Mouse (Mus musculus) limb, embryonic 13.5 days (tissue): ENCODE measurements at regions not wholly inside any gene's neighbourhood (a gene's known extent, or its start where the extent isn't known, plus 50 kb on each side); places are given as distances from the start of the nearest gene placed in this dataset.

Experiments used
- ATAC-seq: fragments of 200-750 bp; cut with Nextera tagmentation; 2 replicates; pipeline ENCODE4 v1.8.0; 2017; ENCODE audit warnings: low read depth, moderate number of reproducible peaks, moderate TSS enrichment; ENCODE audit not compliant: low FRiP score
- H3K27ac ChIP-seq: fragments of 300-500 bp; sonication (generic); 2 replicates; pipeline ENCODE4 v1.5.1; 2015; ENCODE audit warnings: inconsistent platforms, mild to moderate bottlenecking, moderate library complexity
- H3K27me3 ChIP-seq: fragments of 300-500 bp; sonication (generic); 2 replicates; pipeline ENCODE4 v1.6.1; 2015; ENCODE audit warnings: mild to moderate bottlenecking, inconsistent platforms
- H3K36me3 ChIP-seq: fragments of 300-500 bp; sonication (generic); 2 replicates; pipeline ENCODE4 v1.6.1; 2015; ENCODE audit warnings: inconsistent platforms, mild to moderate bottlenecking, moderate library complexity
- H3K4me1 ChIP-seq: fragments of 300-500 bp; sonication (generic); 2 replicates; pipeline ENCODE4 v1.6.1; 2015; ENCODE audit warnings: inconsistent platforms
- H3K4me2 ChIP-seq: fragments of 300-500 bp; sonication (generic); replicated peaks from 2 replicates; pipeline ENCODE4 v1.6.1; 2015; ENCODE audit warnings: inconsistent platforms, mild to moderate bottlenecking, moderate library complexity
- H3K4me3 ChIP-seq: fragments of 300-500 bp; sonication (generic); 2 replicates; pipeline ENCODE4 v1.5.1; 2015; ENCODE audit warnings: moderate library complexity, mild to moderate bottlenecking, inconsistent platforms
- H3K9ac ChIP-seq: fragments of 300-500 bp; sonication (generic); 2 replicates; pipeline ENCODE4 v1.6.1; 2015; ENCODE audit warnings: mild to moderate bottlenecking, inconsistent platforms
- H3K9me3 ChIP-seq: fragments of 300-500 bp; sonication (generic); 2 replicates; pipeline ENCODE4 v1.6.1; 2016; ENCODE audit warnings: inconsistent platforms
- WGBS: fragments of 180-500 bp; shearing (Covaris S2); methylation state at CpG from one replicate; pipeline ENCODE4 v1.1.7; 2015; 5-methylcytosine and 5-hydroxymethylcytosine counted together

DNA sequence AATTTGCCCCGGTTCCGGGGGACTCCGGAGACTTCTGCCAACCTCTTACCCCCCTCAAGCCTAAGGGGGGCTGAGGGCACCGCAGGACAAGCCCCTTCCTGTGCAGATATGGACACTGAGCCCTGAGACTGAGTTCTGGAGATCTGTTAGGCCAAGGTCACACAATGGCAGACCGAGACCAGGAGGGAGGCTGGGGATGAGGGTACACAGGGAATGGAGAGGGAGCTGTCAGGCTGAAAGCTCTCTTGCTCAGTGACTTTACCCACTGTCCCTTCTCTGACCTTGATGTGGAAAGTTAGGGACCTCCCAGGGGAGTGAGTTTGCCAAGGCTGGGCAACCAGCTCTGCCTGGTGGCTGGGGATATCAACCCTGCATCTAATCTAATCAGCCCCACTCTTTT, 82.7 kb downstream of the Cstad start:
- Histone ChIP-seq H3K9me3 (peaks cover 15% of the 10 kb centered on the region), H3K4me2 (peak overlapping the region; percentile 76), H3K4me3 (peak overlapping the region; percentile 43), H3K27me3 (peaks cover 9% of the 10 kb centered on the region; the same call in 1 of the 2 replicates), H3K36me3 (no peaks in the 10 kb centered on the region), H3K4me1 (peaks cover 23% of the 10 kb centered on the region), H3K27ac (peak overlapping the region; percentile 28; the same call in 1 of the 2 replicates), H3K9ac (peak overlapping the region; percentile 67)
- no peak for ATAC-seq
- WGBS: 18% methylated on average over 5 of the region's 5 CpGs

DNA sequence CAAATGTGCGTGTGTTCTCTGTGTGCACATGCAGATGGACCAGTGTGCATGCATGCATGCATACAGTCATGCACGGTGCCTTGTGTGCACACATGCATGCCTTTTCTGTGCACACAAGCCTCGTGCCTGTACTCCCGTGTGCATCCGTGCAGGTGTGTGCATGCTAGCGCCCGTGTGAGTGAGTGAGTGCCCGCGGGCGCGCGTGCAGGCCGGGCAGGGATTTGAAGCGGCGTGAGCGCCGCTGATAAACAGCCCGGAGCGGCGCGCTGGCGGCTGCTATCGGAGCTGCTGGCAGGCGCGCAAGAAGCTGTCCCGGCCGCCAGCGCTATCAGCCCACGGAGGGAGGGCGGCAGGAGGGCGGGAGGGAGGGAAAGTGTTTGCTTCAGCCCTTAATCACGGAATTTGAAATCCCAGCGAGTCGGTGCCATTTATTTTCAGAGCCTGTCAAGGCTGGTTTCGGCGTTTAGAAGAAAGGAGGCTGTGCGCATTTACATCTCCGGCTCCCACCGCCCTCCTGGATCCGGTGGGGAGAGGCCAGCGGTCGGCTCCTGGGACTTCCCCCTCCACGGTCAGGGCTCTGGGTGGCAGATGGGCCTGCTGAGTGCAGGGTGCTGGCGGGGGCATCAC, 82.1 kb downstream of the Cstad start:
- Histone ChIP-seq H3K4me2 (peak overlapping the region; percentile 76), H3K4me1 (peaks cover 23% of the 10 kb centered on the region), H3K9me3 (peaks cover 15% of the 10 kb centered on the region), H3K27me3 (peaks cover 9% of the 10 kb centered on the region; the same call in 1 of the 2 replicates), H3K9ac (peak overlapping the region; percentile 67), H3K27ac (peak overlapping the region; percentile 67), H3K4me3 (peak overlapping the region; percentile 43), H3K36me3 (no peaks in the 10 kb centered on the region)
- 1% methylated on average over 44 of the region's 44 CpGs for WGBS
- peak; percentile 63 for ATAC-seq

DNA sequence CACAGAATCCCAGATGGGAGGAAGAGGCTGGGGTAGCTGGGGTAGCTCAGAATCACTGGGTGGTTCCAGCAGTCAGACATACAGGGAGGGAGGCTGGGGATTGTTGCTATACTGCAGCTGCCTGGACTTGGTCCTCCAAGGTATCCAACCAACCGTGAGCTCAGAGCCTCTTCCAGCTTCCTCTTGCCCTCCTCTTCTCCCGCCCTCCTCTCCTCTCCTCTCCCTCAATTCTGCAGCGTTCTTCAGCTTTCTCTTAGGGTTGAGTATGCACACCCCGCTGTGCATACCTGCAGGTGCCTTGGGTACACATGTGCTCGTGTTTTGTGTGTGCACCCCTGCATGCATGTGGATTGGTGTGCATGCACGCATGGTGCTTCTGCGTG, 81.6 kb downstream of the Cstad start:
- peak overlapping the region; percentile 67; the same call in 1 of the 2 replicates for H3K27ac ChIP-seq
- 0 out of 2 replicates have a peak, but pooled peaks have one; percentile 7 for ATAC-seq
- peaks cover 15% of the 10 kb centered on the region for H3K9me3 ChIP-seq
- H3K4me1 ChIP-seq: peaks cover 22% of the 10 kb centered on the region
- 9% methylated on average over 7 of the region's 7 CpGs for WGBS
- peak overlapping the region; percentile 67 for H3K9ac ChIP-seq
- peaks cover 9% of the 10 kb centered on the region; the same call in 1 of the 2 replicates for H3K27me3 ChIP-seq
- H3K4me3 ChIP-seq: peak overlapping the region; percentile 43
- no peaks in the 10 kb centered on the region for H3K36me3 ChIP-seq
- H3K4me2 ChIP-seq: peak overlapping the region; percentile 76

DNA sequence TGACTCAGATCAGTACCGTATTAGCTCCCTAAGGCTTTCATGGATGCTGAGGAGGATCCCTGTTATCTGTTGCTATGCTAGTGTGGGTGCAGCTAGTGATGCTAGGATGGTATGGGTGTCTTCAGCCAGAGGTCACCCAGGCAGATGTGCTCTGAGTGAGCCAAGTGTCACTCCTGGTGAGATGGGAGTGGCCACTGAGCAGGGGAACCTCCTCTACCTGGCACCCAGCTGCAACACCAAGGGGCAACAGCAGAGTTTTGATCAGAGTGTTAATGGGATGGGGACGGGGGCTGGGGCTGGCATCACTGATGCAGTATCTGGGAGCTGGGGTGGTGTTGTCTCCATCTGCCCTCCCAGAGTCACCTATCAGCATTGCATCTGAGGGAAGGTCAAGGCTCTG, 81.0 kb downstream of the Cstad start:
- H3K27me3 ChIP-seq: peaks cover 9% of the 10 kb centered on the region; the same call in 1 of the 2 replicates
- peaks cover 24% of the 10 kb centered on the region for H3K4me1 ChIP-seq
- no peak overlapping the region for H3K27ac ChIP-seq
- no peak overlapping the region for H3K4me3 ChIP-seq
- 71% methylated on average over 2 of the region's 2 CpGs for WGBS
- peaks cover 15% of the 10 kb centered on the region for H3K9me3 ChIP-seq
- no peak overlapping the region for H3K9ac ChIP-seq
- H3K36me3 ChIP-seq: no peaks in the 10 kb centered on the region
- H3K4me2 ChIP-seq: no peak overlapping the region
- no peak for ATAC-seq

DNA sequence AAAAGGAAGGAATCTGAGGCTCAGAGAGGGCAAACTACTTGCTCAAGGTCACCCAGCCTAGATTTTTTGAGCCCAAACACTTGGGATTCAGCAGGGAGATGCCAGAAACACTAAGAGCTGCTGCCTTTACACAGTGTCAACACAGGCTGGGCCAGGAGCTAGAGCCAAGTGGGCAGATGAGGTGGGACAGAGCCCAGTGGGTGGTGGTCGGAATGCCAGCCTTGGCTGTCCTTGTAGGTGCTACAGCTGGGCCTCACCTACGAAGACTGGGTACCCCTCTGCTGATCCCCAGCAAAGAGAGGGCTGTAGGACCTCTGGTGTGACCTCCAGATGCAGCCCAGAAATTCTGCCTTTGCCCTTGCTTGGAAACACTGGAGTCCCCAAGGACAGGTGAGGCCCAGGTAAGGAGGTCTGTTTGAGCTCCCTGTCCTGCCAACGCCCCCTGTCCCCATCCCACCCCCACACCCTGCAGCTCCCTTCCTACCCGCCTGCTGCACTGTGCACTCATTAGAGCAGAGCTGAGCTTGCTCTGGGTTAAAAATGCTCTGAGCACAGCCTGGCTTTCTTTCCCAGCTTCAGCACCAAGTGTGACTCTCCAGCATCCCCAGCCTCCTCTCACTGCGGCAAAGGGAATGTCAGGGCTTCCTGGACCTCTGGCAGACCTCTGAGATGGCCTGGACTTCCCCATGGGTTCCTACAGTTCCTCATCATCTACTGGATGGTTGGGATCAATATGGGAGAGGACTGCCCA, 76.2 kb downstream of the Cstad start:
- peak overlapping the region; percentile 10; the same call in 1 of the 2 replicates for H3K27ac ChIP-seq
- peaks cover 25% of the 10 kb centered on the region for H3K4me1 ChIP-seq
- no peak overlapping the region for H3K9ac ChIP-seq
- no peak overlapping the region for H3K4me3 ChIP-seq
- H3K36me3 ChIP-seq: no peaks in the 10 kb centered on the region
- H3K4me2 ChIP-seq: no peak overlapping the region
- H3K9me3 ChIP-seq: 0 out of 2 replicates have a peak, but pooled peaks cover 3% of the 10 kb centered on the region
- ATAC-seq: no peak
- 69% methylated on average over 5 of the region's 5 CpGs for WGBS
- 0 out of 2 replicates have a peak, but pooled peaks cover 4% of the 10 kb centered on the region for H3K27me3 ChIP-seq

DNA sequence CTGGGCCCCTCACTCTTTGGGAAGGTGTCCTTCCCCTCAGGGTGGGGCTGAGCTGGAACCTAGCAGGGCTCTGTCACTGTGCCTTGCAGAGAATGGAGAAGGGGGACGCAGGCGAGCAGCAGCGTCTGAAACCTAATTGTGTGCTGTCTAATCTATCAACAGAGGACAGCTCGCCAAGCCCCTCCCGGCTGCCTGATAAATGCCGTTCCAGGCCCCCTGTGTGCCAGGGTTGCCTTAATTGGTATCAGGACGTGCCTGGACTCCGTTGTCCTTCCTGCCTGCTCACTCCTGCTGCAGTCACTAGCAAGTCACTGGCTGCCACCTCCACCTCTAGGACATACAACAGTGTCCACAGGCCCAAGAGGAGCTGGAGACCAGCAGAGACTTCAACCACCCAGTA, 72.6 kb downstream of the Cstad start:
- Histone ChIP-seq H3K9ac (no peak overlapping the region), H3K36me3 (no peaks in the 10 kb centered on the region), H3K4me3 (no peak overlapping the region), H3K27ac (no peak overlapping the region), H3K9me3 (no peaks in the 10 kb centered on the region), H3K4me1 (peaks cover 25% of the 10 kb centered on the region), H3K27me3 (no peaks in the 10 kb centered on the region), H3K4me2 (no peak overlapping the region)
- WGBS: 19% methylated on average over 8 of the region's 8 CpGs
- ATAC-seq: no peak

DNA sequence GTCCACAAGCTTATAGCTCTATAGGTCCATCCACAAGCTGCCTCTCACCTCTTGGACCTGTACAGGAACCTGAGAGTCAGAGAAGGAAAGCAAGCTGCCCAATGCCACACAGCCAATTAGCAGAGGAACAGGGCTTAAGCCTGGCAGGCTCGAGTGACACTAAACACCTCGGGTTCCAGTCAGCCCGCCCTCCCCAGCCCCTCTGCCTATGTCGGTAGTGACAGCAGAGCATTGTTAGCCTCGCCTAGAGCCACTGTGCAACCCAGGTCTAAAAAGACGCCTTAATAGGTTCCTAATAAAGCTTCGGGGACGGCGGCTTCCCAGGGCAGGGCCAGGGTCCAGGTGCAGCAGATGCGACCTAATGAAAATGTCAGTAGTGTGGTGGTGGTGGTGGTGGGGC, 66.3 kb downstream of the Cstad start:
- Histone ChIP-seq H3K27me3 (no peaks in the 10 kb centered on the region), H3K4me3 (no peak overlapping the region), H3K4me1 (peaks cover 63% of the 10 kb centered on the region), H3K27ac (0 out of 2 replicates have a peak overlapping the region, but pooled peaks have one; percentile 98), H3K36me3 (no peaks in the 10 kb centered on the region), H3K9me3 (no peaks in the 10 kb centered on the region), H3K4me2 (no peak overlapping the region), H3K9ac (no peak overlapping the region)
- ATAC-seq: no peak
- WGBS: 19% methylated on average over 10 of the region's 10 CpGs

DNA sequence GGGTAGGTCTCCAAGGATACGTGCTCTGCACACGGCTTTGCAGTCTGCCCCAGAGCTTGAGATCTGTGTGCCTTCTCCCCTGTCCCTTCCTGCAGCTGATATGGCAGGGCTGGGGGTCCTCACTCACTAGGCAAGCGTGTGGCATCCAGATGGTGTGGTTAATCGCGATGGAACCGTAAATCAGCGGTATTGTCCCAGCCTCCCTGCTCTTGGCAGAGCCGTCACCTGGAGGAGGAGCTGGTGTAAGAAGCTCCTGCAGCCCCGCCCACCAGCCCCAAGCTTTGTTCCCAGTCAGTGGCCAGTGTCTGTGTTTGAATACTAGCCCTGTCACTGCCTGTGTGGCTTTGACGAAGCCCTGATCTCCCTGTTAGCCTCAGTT, 65.8 kb downstream of the Cstad start:
- Histone ChIP-seq H3K9me3 (no peaks in the 10 kb centered on the region), H3K4me3 (no peak overlapping the region), H3K9ac (0 out of 2 replicates have a peak overlapping the region, but pooled peaks have one; percentile 25), H3K4me2 (peak overlapping the region; percentile 28; the same call in 1 of the 2 replicates), H3K4me1 (peaks cover 65% of the 10 kb centered on the region), H3K27me3 (no peaks in the 10 kb centered on the region), H3K36me3 (no peaks in the 10 kb centered on the region), H3K27ac (peak overlapping the region; percentile 98)
- ATAC-seq: no peak
- WGBS: 12% methylated on average over 10 of the region's 10 CpGs

DNA sequence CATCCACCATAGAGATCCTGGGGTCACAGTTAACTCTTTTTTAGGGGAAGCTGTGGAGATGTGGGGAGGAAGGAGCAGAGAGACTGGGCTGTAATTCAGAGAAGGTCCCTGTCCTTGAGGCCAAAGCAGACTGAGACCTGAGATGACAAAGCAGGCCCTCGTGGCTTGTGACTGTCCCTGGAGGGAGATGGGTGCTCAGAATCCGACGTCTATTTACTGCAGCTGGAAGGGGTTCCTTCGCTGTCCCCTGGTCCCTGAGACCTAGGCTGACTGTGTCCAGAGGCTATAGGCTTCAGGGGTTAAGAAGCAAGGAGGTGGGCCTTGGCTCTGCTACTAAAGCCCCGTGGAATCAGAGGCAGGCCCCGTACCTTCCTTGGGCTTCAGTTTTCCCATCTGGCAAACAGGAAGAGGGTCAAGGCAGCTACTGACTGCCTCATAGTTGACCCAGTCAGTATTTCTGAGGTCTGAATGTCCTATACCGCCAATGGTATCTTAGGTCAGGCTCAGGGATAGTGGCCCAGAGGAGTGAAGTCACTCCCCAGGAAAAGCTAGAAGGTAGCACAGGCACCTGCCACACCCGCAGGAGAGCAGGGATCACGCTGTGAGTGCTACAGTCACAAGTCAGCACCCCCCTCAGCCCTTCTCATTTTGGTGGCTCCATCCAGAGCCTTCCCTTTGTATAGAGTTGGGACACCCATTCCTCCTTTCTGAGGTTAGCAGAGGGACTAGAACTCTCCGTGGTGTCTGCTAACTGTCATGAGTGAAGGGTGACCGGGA, 65.2 kb downstream of the Cstad start:
- Histone ChIP-seq H3K4me1 (peaks cover 68% of the 10 kb centered on the region), H3K9me3 (no peaks in the 10 kb centered on the region), H3K27ac (peak overlapping the region; percentile 98), H3K4me3 (no peak overlapping the region), H3K36me3 (no peaks in the 10 kb centered on the region), H3K9ac (0 out of 2 replicates have a peak overlapping the region, but pooled peaks have one; percentile 25), H3K27me3 (no peaks in the 10 kb centered on the region), H3K4me2 (peak overlapping the region; percentile 28; the same call in 1 of the 2 replicates)
- WGBS: 27% methylated on average over 11 of the region's 11 CpGs
- ATAC-seq: no peak

DNA sequence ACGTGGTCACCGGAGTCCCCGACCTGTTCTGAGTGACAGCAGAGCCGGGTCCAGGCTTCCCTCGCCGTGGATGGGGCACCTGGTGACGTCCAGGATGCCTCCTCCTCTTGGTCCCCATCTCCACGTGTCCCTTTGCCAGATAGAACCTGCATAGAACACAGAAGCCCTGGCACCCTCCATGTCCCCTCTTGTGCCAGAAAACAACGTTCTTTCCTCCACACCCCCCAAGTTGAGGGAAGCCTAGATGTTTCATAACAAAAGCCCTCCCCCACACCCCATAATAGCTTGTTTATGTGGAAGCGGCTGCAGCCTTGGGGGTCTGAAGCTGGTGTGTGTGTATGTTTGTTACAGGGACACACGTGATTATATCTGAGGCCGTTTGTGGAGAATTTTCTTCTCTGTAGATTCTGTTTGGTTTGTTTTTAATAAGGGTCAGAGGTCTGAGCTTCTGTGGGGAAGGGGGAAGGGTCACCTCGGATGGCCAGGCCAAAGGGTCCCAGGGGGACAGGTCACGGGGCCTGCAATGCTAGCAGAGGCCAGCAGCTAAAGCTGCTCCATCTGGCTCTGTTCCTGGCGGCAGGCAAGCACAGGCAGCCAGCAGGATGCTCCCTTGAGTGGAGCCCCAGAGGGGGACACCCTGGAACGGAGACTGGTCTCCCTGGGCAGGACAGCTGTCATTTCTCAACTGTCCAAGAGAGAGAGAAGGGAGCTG, 64.2 kb downstream of the Cstad start:
- WGBS: under 1% methylated on average over 16 of the region's 16 CpGs
- no peaks in the 10 kb centered on the region for H3K36me3 ChIP-seq
- H3K4me2 ChIP-seq: peak overlapping the region; percentile 89
- H3K27ac ChIP-seq: peak overlapping the region; percentile 98
- no peaks in the 10 kb centered on the region for H3K9me3 ChIP-seq
- ATAC-seq: peak; percentile 20
- peak overlapping the region; percentile 68 for H3K9ac ChIP-seq
- H3K27me3 ChIP-seq: no peaks in the 10 kb centered on the region
- peak overlapping the region; percentile 48 for H3K4me3 ChIP-seq
- H3K4me1 ChIP-seq: peaks cover 77% of the 10 kb centered on the region
